Mouse (Mus musculus) kidney, postnatal 0 days (tissue): ENCODE measurements around the gene Mocs3. TPM values are rescaled to one million over a fixed set of nuclear protein-coding genes. Genes with fewer than 3 reads are reported as not detected.

Experiments
- ATAC-seq: fragments of 200-750 bp; cut with Nextera tagmentation; replicated peaks from 2 replicates; pipeline ENCODE4 v1.8.0; 2017; ENCODE audit warnings: low read depth, moderate number of reproducible peaks, moderate TSS enrichment, moderate library complexity; ENCODE audit not compliant: low FRiP score
- DNase-seq: peaks from one replicate; pipeline ENCODE4 v3.0.0-alpha.2; 2016; ENCODE audit warnings: low spot score
- H3K27ac ChIP-seq: fragments of 300-500 bp; sonication (generic); 2 replicates; pipeline ENCODE4 v1.5.1; 2014; ENCODE audit warnings: mild to moderate bottlenecking
- H3K27me3 ChIP-seq: fragments of 300-500 bp; sonication (generic); 2 replicates; pipeline ENCODE4 v1.6.1; 2014; ENCODE audit warnings: low read length, mixed read lengths; ENCODE audit not compliant: insufficient read depth
- H3K36me3 ChIP-seq: fragments of 300-500 bp; sonication (generic); 2 replicates; pipeline ENCODE4 v1.6.1; 2014; ENCODE audit warnings: low read length, mixed read lengths; ENCODE audit not compliant: insufficient read depth
- H3K4me1 ChIP-seq: fragments of 300-500 bp; sonication (generic); replicated peaks from 2 replicates; pipeline ENCODE4 v1.6.1; 2014; ENCODE audit warnings: antibody characterized with exemption, low read length, mixed read lengths; ENCODE audit not compliant: insufficient read depth
- H3K4me2 ChIP-seq: fragments of 300-500 bp; sonication (generic); 2 replicates; pipeline ENCODE4 v1.6.1; 2014; ENCODE audit warnings: mild to moderate bottlenecking, low read length, moderate library complexity, mixed read lengths
- H3K4me3 ChIP-seq: fragments of 300-500 bp; sonication (generic); replicated peaks from 2 replicates; pipeline ENCODE4 v1.5.1; 2014; ENCODE audit warnings: low read depth, low read length
- H3K9ac ChIP-seq: fragments of 300-500 bp; sonication (generic); 2 replicates; pipeline ENCODE4 v1.6.1; 2014; ENCODE audit warnings: low read depth, low read length
- H3K9me3 ChIP-seq: fragments of 300-500 bp; sonication (generic); replicated peaks from 2 replicates; pipeline ENCODE4 v1.6.1; 2016; ENCODE audit warnings: low read length, inconsistent platforms, mixed read lengths
- CTCF ChIP-seq: IDR thresholded peaks from 2 replicates; pipeline ENCODE4 v1.5.1; 2016; ENCODE audit warnings: antibody characterized with exemption, low read depth, mild to moderate bottlenecking, moderate library complexity
- WGBS: fragments of 180-500 bp; shearing (Covaris S2); extraction: QIAGEN DNeasy Blood & Tissue Kit; methylation state at CpG from one replicate; pipeline ENCODE4 v1.1.7; 2014; 5-methylcytosine and 5-hydroxymethylcytosine counted together
- polyA plus RNA-seq: library from polyadenylated mRNA; unstranded; fragments of >200 nt; fragmentation: Nextera tagmentation; extraction: Ambion mirVana; gene quantifications from 2 replicates; pipeline ENCODE4 v1.2.1, GENCODE M21; 2015

Mocs3 gene
- polyA plus RNA-seq, 1 experiment from 2014 or later = 9.3 TPM

DNA sequence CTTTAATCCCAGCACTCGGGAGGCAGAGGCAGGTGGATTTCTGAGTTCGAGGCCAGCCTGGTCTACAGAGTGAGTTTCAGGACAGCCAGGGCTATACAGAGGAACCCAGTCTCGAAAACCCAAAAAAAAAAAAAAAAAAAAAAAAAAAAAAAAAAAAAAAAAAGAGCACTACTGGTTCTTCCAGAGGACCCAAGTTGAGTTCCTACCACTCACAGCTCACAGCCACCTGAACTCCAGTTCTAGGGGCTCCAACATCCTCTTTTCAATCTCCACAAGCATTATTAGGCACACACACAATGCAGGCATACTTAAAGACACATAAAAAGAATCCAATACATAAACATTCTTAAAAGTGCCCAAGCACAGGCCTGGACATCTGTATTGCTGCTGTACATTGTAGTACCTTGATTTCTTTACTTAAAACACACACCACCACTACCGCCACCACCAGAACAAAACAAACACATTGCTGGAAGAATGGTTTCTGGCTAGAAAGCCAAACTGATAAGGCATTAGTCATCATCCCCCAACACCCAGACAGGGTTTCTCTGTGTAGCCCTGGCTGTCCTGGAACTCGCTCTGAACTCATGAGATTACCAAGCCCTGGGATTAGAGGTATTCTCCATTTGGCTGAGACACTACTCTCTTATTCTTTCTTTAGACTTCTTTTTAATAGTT lies 30.3 kb upstream of the Mocs3 start:
- DNase-seq = no peak
- no peak for ATAC-seq
- TF ChIP-seq CTCF = no peak
- no peak overlapping the region for H3K4me3 ChIP-seq
- H3K4me1 ChIP-seq = peaks cover 17% of the 10 kb centered on the region
- H3K36me3 ChIP-seq = peaks cover 12% of the 10 kb centered on the region; the same call in 1 of the 2 replicates
- H3K9me3 ChIP-seq = no peaks in the 10 kb centered on the region
- 71% methylated on average over 5 of the region's 5 CpGs for WGBS
- H3K27ac ChIP-seq = no peak overlapping the region
- H3K9ac ChIP-seq = no peak overlapping the region
- H3K27me3 ChIP-seq = no peaks in the 10 kb centered on the region
- no peak overlapping the region for H3K4me2 ChIP-seq

DNA sequence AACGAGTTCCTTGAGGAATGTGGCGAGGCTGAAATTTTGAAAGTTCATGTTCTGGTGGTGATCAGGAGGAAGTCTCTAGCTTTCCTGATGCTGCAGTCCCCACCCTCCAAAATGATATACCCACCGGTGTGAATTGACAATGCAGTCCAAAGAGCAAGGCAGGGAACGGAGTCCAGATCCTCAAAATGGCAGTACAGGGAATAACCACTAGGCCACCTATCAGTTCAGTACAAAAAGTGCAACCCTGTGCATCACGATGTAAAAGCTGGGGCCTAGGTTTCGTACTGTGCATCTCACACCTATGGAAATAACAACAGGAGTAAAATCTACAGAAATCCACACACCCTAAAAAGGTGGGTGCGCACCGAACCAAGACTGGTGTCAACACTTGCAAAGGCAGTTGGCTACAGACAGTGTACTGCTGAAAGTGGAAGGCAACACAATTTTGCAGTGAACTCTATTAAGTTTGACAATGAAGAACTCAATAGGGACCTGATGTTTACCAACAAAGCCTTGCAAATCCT lies 25.9 kb upstream of the Mocs3 start:
- H3K4me1 ChIP-seq = peaks cover 14% of the 10 kb centered on the region
- peak overlapping the region; percentile 74 for H3K4me2 ChIP-seq
- WGBS = 67% methylated on average over 8 of the region's 8 CpGs
- no peak overlapping the region for H3K27ac ChIP-seq
- no peaks in the 10 kb centered on the region for H3K36me3 ChIP-seq
- TF ChIP-seq CTCF = no peak; the same call in 1 of the 2 replicates
- H3K9ac ChIP-seq = 0 out of 2 replicates have a peak overlapping the region, but pooled peaks have one; percentile 10
- ATAC-seq (no peak), DNase-seq (no peak)
- no peaks in the 10 kb centered on the region for H3K9me3 ChIP-seq
- H3K27me3 ChIP-seq = no peaks in the 10 kb centered on the region
- peak overlapping the region; percentile 98 for H3K4me3 ChIP-seq

DNA sequence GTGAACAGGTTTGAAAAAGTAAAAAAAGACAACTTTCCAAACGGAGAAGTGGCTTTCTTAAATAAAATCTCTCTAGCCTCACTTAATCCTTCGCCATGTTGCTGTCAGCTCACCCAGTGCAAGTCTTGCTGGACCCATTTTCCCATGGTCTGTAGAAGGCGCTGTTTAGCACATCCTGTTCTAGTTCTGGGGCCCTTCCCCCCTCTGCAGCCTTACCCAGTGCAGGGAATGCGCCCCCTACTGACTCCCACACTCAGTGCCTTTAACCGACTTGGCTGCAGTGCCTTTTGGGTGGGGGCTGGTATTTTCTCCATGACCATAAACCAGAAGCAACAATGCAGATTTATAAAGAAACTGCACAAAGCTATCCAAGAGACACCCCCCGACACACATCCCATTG lies 25.2 kb upstream of the Mocs3 start:
- peaks cover 12% of the 10 kb centered on the region; the same call in 1 of the 2 replicates for H3K4me1 ChIP-seq
- peak; percentile 99 for TF ChIP-seq CTCF
- ATAC-seq (peak; percentile 41), DNase-seq (peak; percentile 98)
- no peaks in the 10 kb centered on the region for H3K9me3 ChIP-seq
- peak overlapping the region; percentile 99 for H3K27ac ChIP-seq
- no peaks in the 10 kb centered on the region for H3K27me3 ChIP-seq
- peak overlapping the region; percentile 98 for H3K4me3 ChIP-seq
- no peaks in the 10 kb centered on the region for H3K36me3 ChIP-seq
- H3K4me2 ChIP-seq = peak overlapping the region; percentile 74
- peak overlapping the region; percentile 100 for H3K9ac ChIP-seq
- 4% methylated on average over 6 of the region's 6 CpGs for WGBS

- H3K4me1 ChIP-seq = peaks cover 10% of the 10 kb centered on the region; the same call in 1 of the 2 replicates
- DNase-seq (peak; percentile 18), ATAC-seq (peak; percentile 10)
- H3K36me3 ChIP-seq = 0 out of 2 replicates have a peak, but pooled peaks cover 5% of the 10 kb centered on the region
- peak overlapping the region; percentile 74 for H3K4me2 ChIP-seq
- under 1% methylated on average over 48 of the region's 49 CpGs for WGBS
- H3K27ac ChIP-seq = peak overlapping the region; percentile 99
- no peak for TF ChIP-seq CTCF
- peak overlapping the region; percentile 98 for H3K4me3 ChIP-seq
- H3K9ac ChIP-seq = peak overlapping the region; percentile 100
- H3K27me3 ChIP-seq = no peaks in the 10 kb centered on the region
- H3K9me3 ChIP-seq = no peaks in the 10 kb centered on the region
Measured at GRCm38 (mm10) chr2:168205681-168206631, 24.5 kb upstream of the Mocs3 start.

DNA sequence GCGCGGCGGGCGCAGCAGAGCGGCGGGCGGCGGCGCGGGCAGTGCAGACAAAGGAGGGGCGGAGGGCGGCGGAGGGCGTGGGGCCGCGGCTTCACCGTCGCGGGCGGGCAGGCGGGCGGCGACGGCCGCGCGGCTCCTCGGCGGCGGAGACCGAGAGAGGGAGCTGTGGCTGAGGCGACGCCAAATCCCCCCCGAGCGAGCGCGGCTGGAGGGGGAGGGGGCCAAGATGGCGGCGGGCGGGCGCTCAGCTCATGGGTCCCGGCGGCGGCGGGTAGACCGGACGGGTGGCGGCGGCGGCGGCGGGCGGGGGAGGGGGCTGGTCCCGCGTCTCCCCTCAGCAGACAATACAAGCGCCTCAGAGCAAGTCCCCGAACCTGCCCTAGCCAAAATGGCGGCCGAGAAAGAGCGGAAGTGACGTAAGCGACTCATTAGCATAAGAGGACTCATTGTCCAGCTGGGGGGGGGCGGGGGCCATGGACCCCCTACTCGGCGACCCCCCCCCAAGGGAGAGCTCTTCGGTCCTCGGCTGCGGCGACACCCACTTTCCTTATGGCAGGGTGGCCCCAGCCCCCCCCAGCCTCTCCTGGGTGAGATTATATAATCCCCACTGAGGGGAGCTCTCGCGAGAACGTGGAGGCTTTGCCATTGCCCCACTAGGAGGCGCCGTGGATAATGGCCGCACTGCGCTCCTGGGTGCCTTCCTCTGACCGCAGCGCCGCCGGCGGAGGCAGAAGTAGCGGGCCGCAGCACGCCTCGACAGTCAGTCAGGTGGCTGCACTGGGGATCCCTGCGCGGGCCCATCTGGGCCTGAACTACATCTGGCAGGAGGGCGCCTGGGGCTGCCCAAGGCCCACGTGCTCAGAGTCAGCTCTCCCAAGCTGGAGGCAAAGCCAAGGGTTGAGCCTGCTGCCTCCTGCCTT lies 23.4 kb upstream of the Mocs3 start, which contains the start of gene Adnp:
Gene Adnp (minus strand): TSS at position 388 of the 920 bp plus-strand sequence.
- peak within 1 kb of the TSS; percentile 74 for H3K4me2 ChIP-seq
- peak within 1 kb of the TSS; percentile 99 for H3K27ac ChIP-seq
- peak within 1 kb of the TSS; percentile 98 for H3K4me3 ChIP-seq
- 0% methylated on average over 47 of the region's 89 CpGs for WGBS
- peaks cover 12% of the 10 kb centered on the region; the same call in 1 of the 2 replicates for H3K36me3 ChIP-seq
- peak within 1 kb of the TSS; percentile 100 for H3K9ac ChIP-seq
- H3K27me3 ChIP-seq = no peaks in the 10 kb centered on the region
- DNase-seq (peak; percentile 98), ATAC-seq (peak; percentile 93)
- TF ChIP-seq CTCF = peak; percentile 90
- peaks cover 7% of the 10 kb centered on the region; the same call in 1 of the 2 replicates for H3K4me1 ChIP-seq
- no peaks in the 10 kb centered on the region for H3K9me3 ChIP-seq
